Mouse (Mus musculus) embryonic facial prominence, embryonic 11.5 days (tissue): ENCODE results near the gene Maml3. TPM values are rescaled to one million over a fixed set of nuclear protein-coding genes. Genes with fewer than 3 reads are reported as not detected.

ENCODE experiments used
- ATAC-seq: fragments of 200-750 bp; cut with Nextera tagmentation; replicated peaks from 2 replicates; pipeline ENCODE4 v1.8.0; 2017; ENCODE audit warnings: low read depth; ENCODE audit not compliant: insufficient number of reproducible peaks, low FRiP score, low TSS enrichment
- DNase-seq: peaks from one replicate; pipeline ENCODE4 v3.0.0-alpha.2; 2015; ENCODE audit warnings: low spot score
- H3K27ac ChIP-seq: fragments of 300-500 bp; sonication (generic); replicated peaks from 2 replicates; pipeline ENCODE4 v1.5.1; 2014; ENCODE audit warnings: mild to moderate bottlenecking, low read depth, low read length, control low read depth
- H3K27me3 ChIP-seq: fragments of 300-500 bp; sonication (generic); 2 replicates; pipeline ENCODE4 v1.6.1; 2014; ENCODE audit warnings: mild to moderate bottlenecking, low read length, moderate library complexity, mixed read lengths; ENCODE audit not compliant: control insufficient read depth, insufficient read depth
- H3K36me3 ChIP-seq: fragments of 300-500 bp; sonication (generic); replicated peaks from 2 replicates; pipeline ENCODE4 v1.6.1; 2014; ENCODE audit warnings: low read depth, mild to moderate bottlenecking, low read length, moderate library complexity, mixed read lengths; ENCODE audit not compliant: control insufficient read depth, insufficient read depth
- H3K4me1 ChIP-seq: fragments of 300-500 bp; sonication (generic); 2 replicates; pipeline ENCODE4 v1.6.1; 2014; ENCODE audit warnings: low read length, mixed read lengths; ENCODE audit not compliant: control insufficient read depth, insufficient read depth
- H3K4me2 ChIP-seq: fragments of 300-500 bp; sonication (generic); 2 replicates; pipeline ENCODE4 v1.6.1; 2014; ENCODE audit warnings: low read depth, mild to moderate bottlenecking, control low read depth, low read length, moderate library complexity
- H3K4me3 ChIP-seq: fragments of 300-500 bp; sonication (generic); 2 replicates; pipeline ENCODE4 v1.5.1; 2014; ENCODE audit warnings: low read depth, low read length, control low read depth
- H3K9ac ChIP-seq: fragments of 300-500 bp; sonication (generic); replicated peaks from 2 replicates; pipeline ENCODE4 v1.6.1; 2014; ENCODE audit warnings: mild to moderate bottlenecking, control low read depth, low read length
- H3K9me3 ChIP-seq: fragments of 300-500 bp; sonication (generic); replicated peaks from 2 replicates; pipeline ENCODE4 v1.6.1; 2016; ENCODE audit warnings: mild to moderate bottlenecking, low read length, inconsistent platforms, mixed read lengths; ENCODE audit not compliant: control insufficient read depth
- WGBS: fragments of 180-500 bp; shearing (Covaris S2); extraction: QIAGEN DNeasy Blood & Tissue Kit; methylation state at CpG from one replicate; pipeline ENCODE4 v1.1.7; 2014; 5-methylcytosine and 5-hydroxymethylcytosine counted together
- polyA plus RNA-seq: library from polyadenylated mRNA; unstranded; fragments of >200 nt; fragmentation: Nextera tagmentation; extraction: Ambion mirVana; gene quantifications from 2 replicates; pipeline ENCODE4 v1.2.1, GENCODE M21; 2014

Gene Maml3
- polyA plus RNA-seq, 1 experiment from 2014 or later: 4.4 TPM

DNA sequence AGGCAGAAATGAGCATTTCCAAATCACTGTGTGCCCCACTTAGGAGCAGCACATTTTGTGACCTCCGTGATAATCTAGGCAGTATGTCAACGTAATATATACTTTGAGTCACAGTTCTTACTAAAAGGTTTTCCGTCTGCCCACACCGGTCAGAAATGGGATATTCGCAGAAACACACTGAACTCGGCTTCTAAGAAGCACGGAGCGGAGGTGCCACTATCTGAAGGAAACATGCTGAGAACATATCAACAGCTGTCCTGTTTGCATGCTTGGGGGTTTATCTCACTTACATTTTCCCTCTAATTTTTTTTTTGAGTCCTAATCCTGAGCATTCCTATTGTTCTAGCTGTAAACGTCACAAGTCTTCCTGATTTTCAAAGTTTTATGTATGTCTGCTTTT is 226.3 kb downstream of the Maml3 start:
- ATAC-seq: no peak
- no peak for DNase-seq

DNA sequence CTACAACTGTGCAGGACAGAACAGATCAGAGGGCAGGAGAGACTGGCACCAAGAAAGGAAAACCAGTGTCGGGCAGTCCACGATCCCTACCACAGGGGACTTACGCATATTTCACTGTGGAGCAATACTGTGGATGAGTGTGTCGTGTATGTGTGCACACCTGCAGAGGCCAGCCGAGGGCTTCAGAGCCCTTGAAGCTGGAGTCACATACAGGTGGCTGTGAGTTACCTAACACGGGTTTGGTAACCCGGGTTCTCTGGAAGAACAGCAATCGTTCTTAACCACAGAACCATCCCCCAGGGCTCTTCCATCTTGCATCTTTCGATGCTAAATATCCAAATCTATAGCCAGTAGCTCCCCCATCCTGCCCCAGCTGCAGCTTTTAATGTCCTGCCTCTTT is 228.1 kb downstream of the Maml3 start:
- Histone ChIP-seq H3K4me2 (no peak overlapping the region), H3K27ac (no peak overlapping the region), H3K9ac (no peak overlapping the region), H3K27me3 (no peaks in the 10 kb centered on the region), H3K9me3 (no peaks in the 10 kb centered on the region), H3K36me3 (no peaks in the 10 kb centered on the region), H3K4me1 (0 out of 2 replicates have a peak, but pooled peaks cover 3% of the 10 kb centered on the region), H3K4me3 (no peak overlapping the region)
- WGBS: 92% methylated on average over 9 of the region's 9 CpGs
- DNase-seq (no peak), ATAC-seq (no peak)

More for the DNA sequence above, 226.3 kb downstream of the Maml3 start:
- Histone ChIP-seq H3K9me3 (no peaks in the 10 kb centered on the region), H3K4me3 (no peak overlapping the region), H3K9ac (no peak overlapping the region), H3K4me1 (0 out of 2 replicates have a peak, but pooled peaks cover 3% of the 10 kb centered on the region), H3K27me3 (no peaks in the 10 kb centered on the region), H3K4me2 (no peak overlapping the region), H3K27ac (no peak overlapping the region), H3K36me3 (no peaks in the 10 kb centered on the region)
- 82% methylated on average over 9 of the region's 9 CpGs for WGBS

- DNase-seq (no peak), ATAC-seq (no peak)
- Histone ChIP-seq H3K4me2 (no peak overlapping the region), H3K36me3 (no peaks in the 10 kb centered on the region), H3K27me3 (no peaks in the 10 kb centered on the region), H3K4me1 (0 out of 2 replicates have a peak, but pooled peaks cover under 1% of the 10 kb centered on the region), H3K9me3 (no peaks in the 10 kb centered on the region), H3K4me3 (no peak overlapping the region), H3K27ac (no peak overlapping the region), H3K9ac (no peak overlapping the region)
- WGBS: 92% methylated on average over 4 of the region's 4 CpGs
These were observed 229.2 kb downstream of the Maml3 start for GRCm38 (mm10) chr3:51875629-51876028.

DNA sequence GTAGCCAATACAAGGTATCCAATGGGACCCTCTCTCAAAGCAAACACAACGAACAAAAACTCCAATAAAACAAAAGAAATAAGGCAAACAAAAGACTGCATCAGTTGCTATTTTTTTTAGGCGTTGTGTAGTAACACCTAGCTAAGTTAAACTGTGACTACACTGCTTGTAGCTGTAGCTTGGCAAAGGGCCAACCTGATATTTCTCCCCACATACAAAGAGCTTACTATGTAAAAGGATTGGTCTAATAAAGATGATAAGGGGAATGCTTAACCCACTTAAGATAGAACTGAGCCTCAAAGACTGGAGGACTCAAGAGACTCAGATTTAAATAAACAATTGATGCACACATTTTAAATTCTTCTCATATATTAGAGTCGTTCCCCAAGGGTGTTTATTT is 230.6 kb downstream of the Maml3 start:
- DNase-seq (no peak), ATAC-seq (no peak)
- Histone ChIP-seq H3K27me3 (no peaks in the 10 kb centered on the region), H3K27ac (no peak overlapping the region), H3K4me2 (no peak overlapping the region), H3K9me3 (no peaks in the 10 kb centered on the region), H3K4me3 (no peak overlapping the region), H3K36me3 (no peaks in the 10 kb centered on the region), H3K4me1 (no peaks in the 10 kb centered on the region), H3K9ac (no peak overlapping the region)
- WGBS: 80% methylated on average over 3 of the region's 3 CpGs

DNA sequence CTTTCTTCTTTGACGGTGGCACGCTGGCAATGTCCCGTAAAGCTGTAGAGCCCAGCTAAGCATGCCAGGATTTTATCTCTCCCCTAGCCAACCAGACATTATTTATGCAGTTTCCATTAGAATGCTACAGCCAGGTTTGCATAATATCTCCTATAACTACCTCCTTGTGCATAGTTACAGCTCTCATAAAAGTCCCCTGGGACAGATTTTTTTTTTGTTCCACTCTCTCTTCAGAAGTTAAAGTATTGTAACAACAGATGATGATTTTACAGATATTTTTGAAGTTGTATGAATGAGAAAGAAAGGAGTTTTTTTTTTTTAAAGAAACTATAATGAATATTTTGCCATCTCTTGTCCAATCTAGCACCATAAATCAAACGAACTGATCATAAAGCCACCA is 232.1 kb downstream of the Maml3 start:
- Histone ChIP-seq H3K36me3 (no peaks in the 10 kb centered on the region), H3K27ac (no peak overlapping the region), H3K27me3 (no peaks in the 10 kb centered on the region), H3K4me1 (no peaks in the 10 kb centered on the region), H3K9me3 (no peaks in the 10 kb centered on the region), H3K9ac (no peak overlapping the region), H3K4me2 (no peak overlapping the region), H3K4me3 (no peak overlapping the region)
- whole genome bisulfite sequencing: 89% methylated on average over 4 of the region's 4 CpGs
- no peak for ATAC-seq
- no peak for DNase-seq

DNA sequence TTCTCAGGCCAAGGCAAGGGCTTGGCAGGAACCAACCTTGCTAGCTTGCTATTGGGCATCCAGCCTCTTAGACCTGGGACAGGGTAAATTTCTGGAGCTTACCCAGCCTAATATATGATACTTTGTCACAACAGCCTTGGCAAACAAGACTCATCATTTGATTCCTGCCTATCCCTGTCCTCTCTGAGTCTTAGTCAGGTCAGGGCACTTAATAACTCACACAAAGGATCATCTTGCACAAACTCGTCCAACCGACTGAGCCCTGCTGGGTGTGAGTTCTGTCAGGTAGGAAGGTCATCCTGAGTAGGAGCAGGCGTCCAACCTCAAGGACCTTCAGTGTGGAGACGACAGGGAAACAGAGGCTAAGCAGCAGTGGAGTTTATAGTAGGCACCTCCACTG is 233.5 kb downstream of the Maml3 start:
- H3K9me3 ChIP-seq: no peaks in the 10 kb centered on the region
- ATAC-seq (no peak), DNase-seq (no peak)
- WGBS: 54% methylated on average over 4 of the region's 4 CpGs
- H3K27ac ChIP-seq: no peak overlapping the region
- no peaks in the 10 kb centered on the region for H3K36me3 ChIP-seq
- H3K4me2 ChIP-seq: no peak overlapping the region
- H3K27me3 ChIP-seq: no peaks in the 10 kb centered on the region
- H3K4me3 ChIP-seq: no peak overlapping the region
- no peaks in the 10 kb centered on the region for H3K4me1 ChIP-seq
- no peak overlapping the region for H3K9ac ChIP-seq

- Histone ChIP-seq H3K36me3 (no peaks in the 10 kb centered on the region), H3K9ac (no peak overlapping the region), H3K4me1 (no peaks in the 10 kb centered on the region), H3K4me3 (no peak overlapping the region), H3K27ac (no peak overlapping the region), H3K27me3 (no peaks in the 10 kb centered on the region), H3K9me3 (no peaks in the 10 kb centered on the region), H3K4me2 (no peak overlapping the region)
- 55% methylated on average over 6 of the region's 6 CpGs for WGBS
- peak; percentile 28 for DNase-seq
- 0 out of 2 replicates have a peak, but pooled peaks have one; percentile 39 for ATAC-seq
These were observed 234.9 kb downstream of the Maml3 start for GRCm38 (mm10) chr3:51869980-51870379.

DNA sequence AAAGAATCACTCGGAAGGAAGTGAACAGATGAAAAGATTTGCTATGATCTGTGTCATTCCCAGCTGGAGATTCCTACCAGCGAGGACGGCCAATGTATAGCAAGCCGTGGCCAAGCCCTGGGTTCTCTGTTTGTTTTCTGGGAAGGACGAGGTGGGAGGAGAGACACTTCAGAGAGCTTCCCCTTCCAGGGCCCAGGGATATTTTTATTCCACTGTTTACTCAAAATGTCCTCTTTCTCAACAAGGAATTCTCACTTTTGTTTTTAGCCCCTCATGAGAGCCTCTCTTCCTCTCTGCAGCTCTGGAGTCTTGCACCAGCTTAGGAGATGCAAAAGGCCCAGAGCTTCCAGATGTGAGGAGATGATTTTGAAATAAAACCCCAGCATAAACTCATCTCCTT is 236.0 kb downstream of the Maml3 start:
- no peak for DNase-seq
- Histone ChIP-seq H3K4me3 (no peak overlapping the region), H3K36me3 (no peaks in the 10 kb centered on the region), H3K9ac (no peak overlapping the region), H3K27ac (no peak overlapping the region), H3K9me3 (no peaks in the 10 kb centered on the region), H3K27me3 (no peaks in the 10 kb centered on the region), H3K4me1 (no peaks in the 10 kb centered on the region), H3K4me2 (no peak overlapping the region)
- no peak for ATAC-seq
- 41% methylated on average over 5 of the region's 5 CpGs for WGBS
